Mouse (Mus musculus) bone marrow, adult 2 months (tissue): ENCODE measurements around the gene Nudt6.

ENCODE experiments used
- CTCF ChIP-seq: fragments of 200-500 bp; IDR thresholded peaks from 2 replicates; pipeline ENCODE4 v1.5.1; 2011; ENCODE audit warnings: low read length, control low read depth; ENCODE audit not compliant: control insufficient read depth, insufficient read depth
- POLR2A ChIP-seq: fragments of 200-500 bp; IDR thresholded peaks from 2 replicates; pipeline ENCODE4 v1.6.1; 2011; ENCODE audit warnings: low read depth, mild to moderate bottlenecking, control low read depth, low read length, borderline replicate concordance; ENCODE audit not compliant: control insufficient read depth

- TF ChIP-seq POLR2A (no peak), CTCF (no peak)
Observed at GRCm38 (mm10) chr3:37414413-37414960, 5.5 kb downstream of the Nudt6 start.
